Mouse (Mus musculus) heart, embryonic 14.5 days (tissue): Measurements from ENCODE around the gene Zfp827. TPM values are rescaled to one million over a fixed set of nuclear protein-coding genes. Genes with fewer than 3 reads are reported as not detected.

Experiments used
- ATAC-seq: fragments of 200-750 bp; cut with Nextera tagmentation; 2 replicates; pipeline ENCODE4 v1.8.0; 2017; ENCODE audit warnings: low read depth, moderate TSS enrichment; ENCODE audit not compliant: insufficient number of reproducible peaks, insufficient read depth, low FRiP score
- H3K27ac ChIP-seq, 2 experiments: fragments of 200-500 bp in 1 of 2; fragments of 300-500 bp in 1 of 2; sonication (generic) in 1 of 2; replicated peaks in 1 of 2; 2 replicates each; pipeline ENCODE4 v1.5.1; 2012 to 2014; ENCODE audit warnings: low read depth in 2 of 2, low read length in 2 of 2, control low read depth in 1 of 2, mild to moderate bottlenecking in 1 of 2, mixed read lengths in 1 of 2; ENCODE audit not compliant: control insufficient read depth in 1 of 2, insufficient read depth in 1 of 2
- H3K27me3 ChIP-seq: fragments of 300-500 bp; sonication (generic); 2 replicates; pipeline ENCODE4 v1.6.1; 2014; ENCODE audit warnings: mild to moderate bottlenecking, low read length, control low read depth; ENCODE audit not compliant: control insufficient read depth, insufficient read depth
- H3K36me3 ChIP-seq: fragments of 300-500 bp; sonication (generic); 2 replicates; pipeline ENCODE4 v1.6.1; 2014; ENCODE audit warnings: mild to moderate bottlenecking, control low read depth, low read length, mixed read lengths; ENCODE audit not compliant: control insufficient read depth, insufficient read depth
- H3K4me1 ChIP-seq, 2 experiments: fragments of 200-500 bp in 1 of 2; fragments of 300-500 bp in 1 of 2; sonication (generic) in 1 of 2; 2 replicates each; pipeline ENCODE4 v1.6.1; 2012 to 2014; ENCODE audit warnings: low read length in 2 of 2, control low read depth in 1 of 2, mixed read lengths in 1 of 2; ENCODE audit not compliant: control insufficient read depth in 2 of 2, insufficient read depth in 2 of 2
- H3K4me2 ChIP-seq: fragments of 300-500 bp; sonication (generic); 2 replicates; pipeline ENCODE4 v1.6.1; 2014; ENCODE audit warnings: mild to moderate bottlenecking, low read length
- H3K4me3 ChIP-seq, 2 experiments: fragments of 200-500 bp in 1 of 2; fragments of 300-500 bp in 1 of 2; sonication (generic) in 1 of 2; 2 replicates each; pipeline ENCODE4 v1.5.1; 2012 to 2014; ENCODE audit warnings: low read length in 2 of 2, mild to moderate bottlenecking in 2 of 2, control low read depth in 1 of 2, low read depth in 1 of 2, moderate library complexity in 1 of 2; ENCODE audit not compliant: control insufficient read depth in 1 of 2, insufficient read depth in 1 of 2
- H3K9ac ChIP-seq: fragments of 300-500 bp; sonication (generic); 2 replicates; pipeline ENCODE4 v1.6.1; 2014; ENCODE audit warnings: mild to moderate bottlenecking, low read length
- H3K9me3 ChIP-seq: fragments of 300-500 bp; sonication (generic); 2 replicates; pipeline ENCODE4 v1.6.1; 2016; ENCODE audit warnings: low read length, control low read depth; ENCODE audit not compliant: control insufficient read depth
- WGBS: fragments of 180-500 bp; shearing (Covaris S2); extraction: QIAGEN DNeasy Blood & Tissue Kit; methylation state at CpG from one replicate; pipeline ENCODE4 v1.1.7; 2014; 5-methylcytosine and 5-hydroxymethylcytosine counted together
- polyA plus RNA-seq: library from polyadenylated mRNA; unstranded; fragments of >200 nt; fragmentation: Nextera tagmentation; extraction: Ambion mirVana; gene quantifications from 2 replicates; pipeline ENCODE4 v1.2.1, GENCODE M21; 2014

Zfp827 gene
- polyA plus RNA-seq, 1 experiment from 2014 or later, result 10.2 TPM

DNA sequence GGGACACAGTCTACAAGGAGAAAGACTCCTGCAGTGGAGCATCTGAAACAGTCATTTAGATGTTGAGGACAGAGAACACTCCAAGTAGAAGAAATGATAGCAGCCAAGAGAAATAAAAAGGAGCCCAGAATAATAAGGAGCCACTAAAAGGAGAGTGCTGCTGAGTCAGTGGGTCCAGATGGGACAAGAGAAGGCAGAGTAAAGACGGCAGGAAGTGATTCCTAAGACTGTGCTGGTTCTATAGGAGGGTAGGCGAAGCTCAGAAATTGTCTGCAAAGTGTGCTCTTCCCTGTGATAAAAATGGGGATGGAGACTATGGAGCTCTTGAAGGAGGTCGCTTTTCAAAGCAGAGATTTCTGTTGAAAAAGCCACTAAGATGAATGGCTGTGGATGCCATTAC lies 14.0 kb downstream of the Zfp827 start:
- H3K4me1 ChIP-seq, result 0 out of 4 replicates have a peak, but pooled peaks cover 0 to 7% of the 10 kb centered on the region in 2 experiments
- no peaks in the 10 kb centered on the region for H3K27me3 ChIP-seq
- H3K9ac ChIP-seq, result no peak overlapping the region
- H3K36me3 ChIP-seq, result peaks cover 4% of the 10 kb centered on the region; the same call in 1 of the 2 replicates
- 81% methylated on average over 3 of the region's 3 CpGs for WGBS
- H3K4me3 ChIP-seq, result no peak overlapping the region
- ATAC-seq, result no peak
- no peak overlapping the region for H3K27ac ChIP-seq
- H3K9me3 ChIP-seq, result no peaks in the 10 kb centered on the region
- no peak overlapping the region for H3K4me2 ChIP-seq

DNA sequence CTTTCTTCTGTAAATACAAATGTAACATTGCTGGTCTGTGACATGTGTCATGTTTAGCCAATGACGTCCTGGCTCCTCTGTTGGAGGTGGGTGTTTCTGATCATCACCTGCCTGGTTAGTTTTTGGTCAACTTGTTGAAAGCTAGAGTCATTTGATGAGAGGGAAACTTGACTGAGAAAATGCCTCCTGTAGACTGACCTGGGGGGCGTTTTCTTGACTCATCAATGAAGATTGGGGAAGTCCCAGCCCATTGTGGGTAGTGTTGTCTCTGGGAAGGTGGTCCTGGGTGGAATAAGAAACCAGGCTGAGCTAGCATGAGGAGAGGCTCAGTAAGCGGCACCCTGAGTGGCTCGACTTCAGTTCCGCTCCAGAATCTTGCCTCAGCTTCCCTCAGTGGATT lies 16.4 kb downstream of the Zfp827 start:
- H3K4me3 ChIP-seq, result no peak overlapping the region
- H3K9ac ChIP-seq, result no peak overlapping the region
- H3K27ac ChIP-seq, result no peak overlapping the region
- H3K9me3 ChIP-seq, result no peaks in the 10 kb centered on the region
- H3K4me2 ChIP-seq, result no peak overlapping the region
- WGBS, result 83% methylated on average over 5 of the region's 5 CpGs
- no peaks in the 10 kb centered on the region for H3K27me3 ChIP-seq
- peaks cover 6% of the 10 kb centered on the region for H3K36me3 ChIP-seq
- no peak for ATAC-seq
- H3K4me1 ChIP-seq, result 0 out of 4 replicates have a peak, but pooled peaks cover 0 to 5% of the 10 kb centered on the region in 2 experiments

DNA sequence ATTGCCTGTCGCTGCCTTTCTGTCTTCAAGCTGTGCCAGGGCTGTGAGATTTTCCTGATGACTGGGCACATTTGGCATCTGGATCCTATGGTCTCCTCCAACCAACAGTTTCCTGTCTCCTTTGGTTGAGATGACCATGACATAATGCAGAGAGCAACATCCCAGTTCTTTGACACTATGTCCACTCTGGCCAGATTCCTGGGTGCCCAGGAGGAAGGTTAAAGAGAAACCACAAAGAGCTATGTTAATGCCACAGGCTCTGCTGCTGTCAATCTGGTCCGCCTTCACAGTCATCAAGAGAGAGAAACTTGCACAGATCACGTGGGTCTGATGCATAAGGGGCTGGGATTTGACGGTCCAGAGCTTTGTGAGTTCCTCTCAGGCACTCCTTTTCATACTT lies 18.4 kb downstream of the Zfp827 start:
- Histone ChIP-seq H3K27ac (no peak overlapping the region), H3K4me2 (no peak overlapping the region), H3K4me3 (no peak overlapping the region), H3K4me1 (0 out of 4 replicates have a peak, but pooled peaks cover 0 to 5% of the 10 kb centered on the region in 2 experiments), H3K36me3 (peaks cover 8% of the 10 kb centered on the region; the same call in 1 of the 2 replicates), H3K9me3 (no peaks in the 10 kb centered on the region), H3K9ac (no peak overlapping the region), H3K27me3 (no peaks in the 10 kb centered on the region)
- WGBS, result 81% methylated on average over 4 of the region's 4 CpGs
- no peak for ATAC-seq

DNA sequence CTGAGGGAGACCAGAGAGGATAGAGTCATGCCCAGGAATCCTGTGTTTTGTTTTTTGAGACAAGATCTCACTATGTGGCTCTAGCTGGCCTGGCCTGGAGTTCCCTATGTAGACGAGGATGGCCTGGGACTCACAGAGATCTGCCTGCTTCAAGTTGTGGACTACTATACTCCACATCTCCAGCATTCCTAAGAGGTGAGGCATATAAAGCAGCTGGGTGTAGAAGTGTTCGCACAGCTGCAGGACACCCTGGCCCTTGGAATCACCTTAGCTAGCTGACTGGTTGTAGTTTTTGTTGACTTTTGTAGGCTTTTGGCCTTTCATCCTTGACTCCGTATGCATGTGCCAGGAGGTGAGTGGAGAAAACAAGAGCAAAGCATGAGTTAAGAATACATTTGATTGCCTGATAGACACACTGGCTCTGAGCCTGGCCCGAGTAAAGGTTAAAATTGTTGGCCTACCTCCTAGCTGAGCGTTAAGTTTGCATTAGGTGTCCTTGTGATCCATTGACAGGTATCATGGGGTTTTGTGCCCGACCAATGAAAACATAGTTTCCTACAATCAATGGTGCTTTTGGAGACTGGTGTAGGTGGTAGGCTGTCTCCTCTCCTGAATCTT lies 20.3 kb downstream of the Zfp827 start:
- no peak for ATAC-seq
- 80% methylated on average over 6 of the region's 6 CpGs for WGBS
- Histone ChIP-seq H3K27ac (no peak overlapping the region), H3K36me3 (peaks cover 11% of the 10 kb centered on the region; the same call in 1 of the 2 replicates), H3K9me3 (no peaks in the 10 kb centered on the region), H3K4me2 (no peak overlapping the region), H3K4me3 (no peak overlapping the region), H3K4me1 (0 out of 4 replicates have a peak, but pooled peaks cover 0 to 5% of the 10 kb centered on the region in 2 experiments), H3K9ac (no peak overlapping the region), H3K27me3 (no peaks in the 10 kb centered on the region)

DNA sequence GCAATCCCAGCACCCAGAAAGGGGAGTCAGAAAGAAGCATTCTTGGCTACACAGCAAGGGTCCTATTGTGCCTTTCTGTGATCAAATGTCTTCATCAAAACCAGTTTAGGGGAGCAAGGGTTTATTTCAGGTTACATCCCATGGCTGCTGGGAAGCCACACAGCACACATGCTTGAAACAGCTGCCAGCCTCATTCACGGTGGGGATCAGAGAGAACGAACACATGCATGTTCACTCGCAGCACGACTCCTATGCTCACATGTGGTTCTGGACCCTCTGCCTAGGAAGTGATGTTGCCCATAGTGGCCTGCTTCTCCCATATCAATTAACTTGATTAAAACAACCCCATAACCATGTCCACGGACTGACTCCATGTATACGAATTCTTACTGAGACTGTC lies 26.0 kb downstream of the Zfp827 start:
- H3K27ac ChIP-seq, result no peak overlapping the region
- no peak overlapping the region for H3K9ac ChIP-seq
- no peaks in the 10 kb centered on the region for H3K27me3 ChIP-seq
- H3K4me3 ChIP-seq, result no peak overlapping the region
- WGBS, result 92% methylated on average over 6 of the region's 6 CpGs
- no peak overlapping the region for H3K4me2 ChIP-seq
- H3K36me3 ChIP-seq, result 0 out of 2 replicates have a peak, but pooled peaks cover 5% of the 10 kb centered on the region
- no peaks in the 10 kb centered on the region for H3K9me3 ChIP-seq
- peaks cover 8 to 9% of the 10 kb centered on the region in 2 experiments for H3K4me1 ChIP-seq
- no peak for ATAC-seq

DNA sequence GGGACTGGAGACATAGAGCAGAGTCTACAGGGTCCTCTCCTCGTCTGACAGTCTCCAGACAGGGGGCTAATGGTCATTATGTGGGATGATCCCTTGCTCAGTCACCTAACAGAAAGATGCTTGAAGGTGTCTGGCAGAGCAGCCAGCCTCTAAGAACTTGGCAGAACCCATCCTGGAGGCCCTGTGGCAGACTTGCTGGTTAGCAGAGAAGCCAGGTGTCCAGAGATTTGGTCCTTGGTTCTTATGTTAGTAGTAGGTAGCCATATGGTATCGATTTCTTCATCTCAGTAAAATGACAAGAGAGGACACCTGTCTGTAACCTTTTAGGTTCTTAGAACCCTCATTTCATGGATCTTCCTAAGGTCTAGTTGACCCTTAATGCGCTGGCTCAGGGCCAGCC lies 28.9 kb downstream of the Zfp827 start:
- Histone ChIP-seq H3K4me1 (peaks cover 15 to 21% of the 10 kb centered on the region in 2 experiments), H3K9me3 (no peaks in the 10 kb centered on the region), H3K36me3 (peaks cover 23% of the 10 kb centered on the region), H3K4me2 (no peak overlapping the region), H3K9ac (no peak overlapping the region), H3K27ac (no peak overlapping the region), H3K4me3 (no peak overlapping the region), H3K27me3 (no peaks in the 10 kb centered on the region)
- WGBS, result 75% methylated on average over 3 of the region's 3 CpGs
- ATAC-seq, result no peak

DNA sequence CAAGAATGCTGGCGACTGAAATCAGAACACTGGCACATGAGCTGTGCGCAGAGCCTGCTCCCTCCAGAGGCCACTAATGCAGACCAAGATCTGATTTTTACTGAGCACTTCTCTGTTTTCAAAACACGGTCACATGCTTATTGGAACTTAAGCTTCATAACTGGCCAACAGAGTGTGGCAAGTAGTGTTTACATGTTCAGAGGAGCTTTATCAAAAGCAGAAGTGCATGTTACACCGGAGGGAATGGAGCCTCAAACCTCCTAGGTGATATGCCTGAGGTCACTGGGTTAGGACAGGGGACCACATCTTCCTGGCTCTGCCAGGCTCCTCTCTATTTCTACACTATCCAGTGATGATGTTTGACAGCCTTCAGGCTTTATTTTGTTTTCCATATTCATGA lies 31.1 kb downstream of the Zfp827 start:
- no peak overlapping the region for H3K9ac ChIP-seq
- peaks cover 15 to 21% of the 10 kb centered on the region in 2 experiments for H3K4me1 ChIP-seq
- 60% methylated on average over 4 of the region's 4 CpGs for WGBS
- no peaks in the 10 kb centered on the region for H3K9me3 ChIP-seq
- H3K36me3 ChIP-seq, result peaks cover 38% of the 10 kb centered on the region
- H3K27ac ChIP-seq, result no peak overlapping the region
- H3K4me2 ChIP-seq, result no peak overlapping the region
- no peak overlapping the region for H3K4me3 ChIP-seq
- no peaks in the 10 kb centered on the region for H3K27me3 ChIP-seq
- no peak for ATAC-seq
